Mouse (Mus musculus): ENCODE results near the gene Gucy2d. TPM values are rescaled to one million over a fixed set of nuclear protein-coding genes. Genes with fewer than 3 reads are reported as not detected.

Gene Gucy2d
- total and polyA plus RNA-seq, 2 experiments from 2014 or later, result 0.20 TPM; not detected in 1

GRCm38 (mm10) chr7:98493901-98494480, 53.8 kb downstream of the Gucy2d start:
- Histone ChIP-seq H3K9me3 (ENCODE audit: low read length) (no peaks in the 10 kb centered on the region), H3K36me3 (ENCODE audit: insufficient read depth, low read length) (no peaks in the 10 kb centered on the region), H3K4me2 (ENCODE audit: low read depth, low read length) (no peak overlapping the region), H3K27ac (no peak overlapping the region), H3K27me3 (ENCODE audit: insufficient read depth, low read length) (no peaks in the 10 kb centered on the region), H3K9ac (replicated peaks; ENCODE audit: low read length) (no peak overlapping the region), H3K4me1 (ENCODE audit: insufficient read depth, low read length) (peaks cover 10% of the 10 kb centered on the region), H3K4me3 (ENCODE audit: low read length) (no peak overlapping the region)
- no peak for TF ChIP-seq CTCF (IDR thresholded peaks at IDR 0.05; ENCODE audit: low read depth)
- WGBS, result 78% methylated on average over 18 of the region's 18 CpGs
- ATAC-seq (no peak), DNase-seq (ENCODE audit: low spot score) (no peak)

- Histone ChIP-seq H3K27me3 (ENCODE audit: insufficient read depth, low read length) (no peaks in the 10 kb centered on the region), H3K4me1 (ENCODE audit: insufficient read depth, low read length) (peaks cover 3% of the 10 kb centered on the region; the same call in 1 of the 2 replicates), H3K36me3 (ENCODE audit: insufficient read depth, low read length) (no peaks in the 10 kb centered on the region), H3K9ac (replicated peaks; ENCODE audit: low read length) (no peak overlapping the region), H3K4me2 (ENCODE audit: low read depth, low read length) (no peak overlapping the region), H3K4me3 (ENCODE audit: low read length) (no peak overlapping the region), H3K9me3 (ENCODE audit: low read length) (no peaks in the 10 kb centered on the region), H3K27ac (no peak overlapping the region)
- TF ChIP-seq CTCF (IDR thresholded peaks at IDR 0.05; ENCODE audit: low read depth), result no peak
- WGBS, result 73% methylated on average over 1 of the region's 1 CpGs
- DNase-seq (ENCODE audit: low spot score) (no peak), ATAC-seq (no peak)
These were observed 55.4 kb downstream of the Gucy2d start for GRCm38 (mm10) chr7:98495591-98495990.

GRCm38 (mm10) chr7:98497451-98497850, 57.2 kb downstream of the Gucy2d start:
- Histone ChIP-seq H3K36me3 (ENCODE audit: insufficient read depth, low read length) (no peaks in the 10 kb centered on the region), H3K9ac (replicated peaks; ENCODE audit: low read length) (no peak overlapping the region), H3K4me1 (ENCODE audit: insufficient read depth, low read length) (peaks cover 3% of the 10 kb centered on the region; the same call in 1 of the 2 replicates), H3K4me2 (ENCODE audit: low read depth, low read length) (no peak overlapping the region), H3K27ac (no peak overlapping the region), H3K9me3 (ENCODE audit: low read length) (no peaks in the 10 kb centered on the region), H3K4me3 (ENCODE audit: low read length) (no peak overlapping the region), H3K27me3 (ENCODE audit: insufficient read depth, low read length) (no peaks in the 10 kb centered on the region)
- TF ChIP-seq CTCF (IDR thresholded peaks at IDR 0.05; ENCODE audit: low read depth), result no peak
- ATAC-seq, result no peak
- DNase-seq (ENCODE audit: low spot score), result no peak
- 70% methylated on average over 5 of the region's 5 CpGs for WGBS

GRCm38 (mm10) chr7:98498101-98498500, 57.9 kb downstream of the Gucy2d start:
- H3K36me3 ChIP-seq (ENCODE audit: insufficient read depth, low read length), result no peaks in the 10 kb centered on the region
- ATAC-seq (no peak), DNase-seq (ENCODE audit: low spot score) (no peak)
- H3K27me3 ChIP-seq (ENCODE audit: insufficient read depth, low read length), result no peaks in the 10 kb centered on the region
- no peaks in the 10 kb centered on the region for H3K9me3 ChIP-seq (ENCODE audit: low read length)
- H3K27ac ChIP-seq, result no peak overlapping the region
- H3K4me2 ChIP-seq (ENCODE audit: low read depth, low read length), result no peak overlapping the region
- peaks cover 3% of the 10 kb centered on the region; the same call in 1 of the 2 replicates for H3K4me1 ChIP-seq (ENCODE audit: insufficient read depth, low read length)
- H3K4me3 ChIP-seq (ENCODE audit: low read length), result no peak overlapping the region
- no peak for TF ChIP-seq CTCF (IDR thresholded peaks at IDR 0.05; ENCODE audit: low read depth)
- 93% methylated on average over 12 of the region's 12 CpGs for WGBS
- no peak overlapping the region for H3K9ac ChIP-seq (replicated peaks; ENCODE audit: low read length)

- Histone ChIP-seq H3K4me2 (ENCODE audit: low read depth, low read length) (no peak overlapping the region), H3K27ac (no peak overlapping the region), H3K4me1 (ENCODE audit: insufficient read depth, low read length) (peaks cover 3% of the 10 kb centered on the region; the same call in 1 of the 2 replicates), H3K27me3 (ENCODE audit: insufficient read depth, low read length) (no peaks in the 10 kb centered on the region), H3K36me3 (ENCODE audit: insufficient read depth, low read length) (no peaks in the 10 kb centered on the region), H3K4me3 (ENCODE audit: low read length) (no peak overlapping the region), H3K9ac (replicated peaks; ENCODE audit: low read length) (no peak overlapping the region), H3K9me3 (ENCODE audit: low read length) (no peaks in the 10 kb centered on the region)
- WGBS, result 78% methylated on average over 20 of the region's 20 CpGs
- ATAC-seq (no peak), DNase-seq (ENCODE audit: low spot score) (no peak)
- TF ChIP-seq CTCF (IDR thresholded peaks at IDR 0.05; ENCODE audit: low read depth), result no peak
These were observed 58.7 kb downstream of the Gucy2d start for GRCm38 (mm10) chr7:98498656-98499560.

GRCm38 (mm10) chr7:98499561-98500292, 59.5 kb downstream of the Gucy2d start:
- H3K27me3 ChIP-seq (ENCODE audit: insufficient read depth, low read length), result no peaks in the 10 kb centered on the region
- no peak overlapping the region for H3K4me2 ChIP-seq (ENCODE audit: low read depth, low read length)
- no peak overlapping the region for H3K27ac ChIP-seq
- ATAC-seq, result no peak
- no peak overlapping the region for H3K4me3 ChIP-seq (ENCODE audit: low read length)
- peaks cover 7% of the 10 kb centered on the region; the same call in 1 of the 2 replicates for H3K4me1 ChIP-seq (ENCODE audit: insufficient read depth, low read length)
- no peaks in the 10 kb centered on the region for H3K36me3 ChIP-seq (ENCODE audit: insufficient read depth, low read length)
- 56% methylated on average over 25 of the region's 25 CpGs for WGBS
- no peaks in the 10 kb centered on the region for H3K9me3 ChIP-seq (ENCODE audit: low read length)
- no peak overlapping the region; the same call in 1 of the 2 replicates for H3K9ac ChIP-seq (replicated peaks; ENCODE audit: low read length)
- no peak for DNase-seq (ENCODE audit: low spot score)
- TF ChIP-seq CTCF (IDR thresholded peaks at IDR 0.05; ENCODE audit: low read depth), result no peak

Measured in hindbrain, postnatal 0 days (tissue).